11 mouse cellular contexts compared by ENCODE assay signal in genomic region chr3:98104851-98105471, GRCm38 (mm10). TPM values are rescaled to one million over a fixed set of nuclear protein-coding genes. Genes with fewer than 3 reads are reported as not detected.
DNase-seq lines count a peak whose midpoint lies in the region; ATAC-seq lines count a peak whose summit lies in the region.
"Had no signal": no experiment of that assay in that cellular context is flagged by ENCODE, and none has a peak within 500 bp of the region (broad histone marks: within the 10 kb centered on the region; RNA-seq: fewer than 3 reads in every experiment).

No protein-coding gene starts in this region.

- H3K4me3 ChIP-seq in heart, embryonic 13.5 days = no peak overlapping the region
- no peak overlapping the region for H3K4me3 ChIP-seq in intestine, embryonic 15.5 days (replicated peaks)
- no peak overlapping the region for H3K4me3 ChIP-seq in midbrain, embryonic 13.5 days (replicated peaks)

- H3K27me3 ChIP-seq in heart, embryonic 13.5 days (replicated peaks) = no peaks in the 10 kb centered on the region
- no peaks in the 10 kb centered on the region for H3K27me3 ChIP-seq in intestine, embryonic 15.5 days (replicated peaks)
- no peaks in the 10 kb centered on the region for H3K27me3 ChIP-seq in midbrain, embryonic 13.5 days

- no peak for DNase-seq in heart, adult 11 months
- DNase-seq in fibroblast of lung, adult 2 months (ENCODE audit: low read depth) = peak; percentile 90
- no peak for DNase-seq in spleen, adult 12 weeks (ENCODE audit: low spot score)
- DNase-seq in frontal cortex, postnatal 36 days (ENCODE audit: low spot score in 2 of 2) = no peak
- DNase-seq in cerebellum, postnatal 4 days (ENCODE audit: low spot score in 2 of 2) = no peak
- DNase-seq: adrenal gland, postnatal 25 days; lung, embryonic 14.5 days had no signal

- peak overlapping the region; percentile 62 for H3K27ac ChIP-seq in heart, embryonic 13.5 days (replicated peaks)
- no peak overlapping the region for H3K27ac ChIP-seq in intestine, embryonic 15.5 days
- peak overlapping the region; percentile 68 for H3K27ac ChIP-seq in midbrain, embryonic 13.5 days

- H3K4me1 ChIP-seq in heart, embryonic 13.5 days = peaks cover 6% of the 10 kb centered on the region; the same call in 1 of the 2 replicates
- H3K4me1 ChIP-seq in intestine, embryonic 15.5 days (replicated peaks) = peaks cover 19% of the 10 kb centered on the region
- H3K4me1 ChIP-seq in midbrain, embryonic 13.5 days (replicated peaks) = peaks cover 34% of the 10 kb centered on the region

- no peak overlapping the region for H3K9ac ChIP-seq in heart, embryonic 13.5 days
- H3K9ac ChIP-seq in intestine, embryonic 15.5 days = no peak overlapping the region
- no peak overlapping the region for H3K9ac ChIP-seq in midbrain, embryonic 13.5 days (replicated peaks)
- H3K9ac ChIP-seq: lung, embryonic 14.5 days had no signal

- peaks cover 98% of the 10 kb centered on the region for H3K36me3 ChIP-seq in heart, embryonic 13.5 days
- peaks cover 44% of the 10 kb centered on the region for H3K36me3 ChIP-seq in intestine, embryonic 15.5 days
- H3K36me3 ChIP-seq in midbrain, embryonic 13.5 days = peaks cover 33% of the 10 kb centered on the region

- H3K9me3 ChIP-seq in heart, embryonic 13.5 days = peaks cover 10% of the 10 kb centered on the region
- H3K9me3 ChIP-seq in intestine, embryonic 15.5 days = no peaks in the 10 kb centered on the region
- H3K9me3 ChIP-seq in midbrain, embryonic 13.5 days = no peaks in the 10 kb centered on the region

- ATAC-seq in heart, embryonic 13.5 days (ENCODE audit: extremely low read depth, insufficient number of reproducible peaks, low FRiP score, low TSS enrichment) = no peak
- 0 out of 2 replicates have a peak, but pooled peaks have one; percentile 30 for ATAC-seq in intestine, embryonic 15.5 days
- ATAC-seq in midbrain, embryonic 13.5 days = peak; percentile 62

- 68% methylated on average over 9 of the region's 9 CpGs for WGBS in heart, embryonic 13.5 days
- 45% methylated on average over 9 of the region's 9 CpGs for WGBS in intestine, embryonic 15.5 days
- 17% methylated on average over 9 of the region's 9 CpGs for WGBS in midbrain, embryonic 13.5 days

- H3K4me2 ChIP-seq in heart, embryonic 13.5 days = no peak overlapping the region
- H3K4me2 ChIP-seq in intestine, embryonic 15.5 days (replicated peaks) = no peak overlapping the region
- H3K4me2 ChIP-seq in midbrain, embryonic 13.5 days (replicated peaks) = no peak overlapping the region
- H3K4me2 ChIP-seq: lung, embryonic 14.5 days had no signal

RNA-seq across cellular contexts. Expression of gene Adam30, which starts 55.5 kb away (rescaled TPM):
- not detected in 2 replicates for polyA plus RNA-seq in heart, embryonic 13.5 days (2015; fragmentation: Nextera tagmentation; extraction: Ambion mirVana)
- not detected in 2 replicates for polyA plus RNA-seq in intestine, embryonic 15.5 days (2015; fragmentation: Nextera tagmentation; extraction: Ambion mirVana)
- not detected in 2 replicates for polyA plus RNA-seq in midbrain, embryonic 13.5 days (2015; fragmentation: Nextera tagmentation; extraction: Ambion mirVana)
- polyA plus RNA-seq: frontal cortex, adult 2 months; lung, embryonic 14.5 days had no signal
